Mouse (Mus musculus): ENCODE results near the gene Vav2.
A peak's percentile ranks its signal among the peaks of the same experiment; 100 is the strongest.

DNA sequence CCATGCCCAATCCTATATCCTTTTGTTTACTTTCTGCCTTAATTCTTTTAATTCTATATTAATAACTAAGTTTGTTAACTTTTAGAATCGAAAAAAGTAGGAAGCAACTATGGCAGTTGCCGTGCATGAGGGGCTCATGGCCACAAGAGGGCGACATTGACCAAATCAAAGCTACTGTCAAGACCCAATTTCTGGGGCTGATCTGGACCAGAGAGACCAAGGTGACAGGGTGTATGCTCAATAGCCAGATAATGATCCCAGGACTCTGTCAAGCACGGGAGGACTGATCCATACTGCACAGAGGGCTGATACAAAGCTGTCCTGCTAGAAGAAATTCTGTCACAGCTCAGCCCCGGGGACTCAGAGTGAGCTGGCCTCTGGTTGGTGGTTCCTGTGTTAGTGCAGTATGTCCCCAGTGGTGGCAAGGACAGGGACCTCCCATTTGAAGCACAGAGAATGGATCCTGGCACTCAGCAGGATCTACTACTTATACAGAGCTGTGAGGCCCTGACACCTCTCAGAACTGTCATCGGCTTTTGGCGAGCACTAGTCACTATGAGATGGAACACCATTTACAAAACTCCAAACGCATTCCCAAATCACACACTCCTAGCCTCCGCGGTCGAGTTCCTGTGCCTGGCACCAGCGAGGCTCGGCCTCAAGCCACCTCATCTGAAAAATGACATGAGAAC, 145.8 kb downstream of the Vav2 start:
- TF ChIP-seq CTCF (conservative IDR thresholded peaks at IDR 0.05; ENCODE audit: low read length) (peak; percentile 90), POU5F1 (IDR thresholded peaks at IDR 0.05; ENCODE audit: borderline replicate concordance, low read length) (no peak), NANOG (IDR thresholded peaks at IDR 0.05; ENCODE audit: borderline replicate concordance, low read length) (no peak)
